ENCODE assay signal across 9 mouse cellular contexts in genomic region chr11:11850476-11851267, GRCm38 (mm10). TPM values are rescaled to one million over a fixed set of nuclear protein-coding genes. Genes with fewer than 3 reads are reported as not detected.
A peak's percentile ranks its signal among the peaks of the same experiment; 100 is the strongest.
DNase-seq lines count a peak whose midpoint lies in the region; ATAC-seq and TF ChIP-seq lines count a peak whose summit lies in the region.
"Had no signal": no experiment of that assay in that cellular context is flagged by ENCODE, and none has a peak within 500 bp of the region (broad histone marks: within the 10 kb centered on the region; RNA-seq: fewer than 3 reads in every experiment).

No protein-coding gene starts in this region.

- no peaks in the 10 kb centered on the region for H3K9me3 ChIP-seq in forebrain, embryonic 12.5 days
- no peaks in the 10 kb centered on the region for H3K9me3 ChIP-seq in forebrain, embryonic 14.5 days (replicated peaks; ENCODE audit: control insufficient read depth, low read length)
- H3K9me3 ChIP-seq in lung, embryonic 15.5 days = no peaks in the 10 kb centered on the region
- H3K9me3 ChIP-seq in intestine, embryonic 16.5 days (ENCODE audit: control insufficient read depth, low read length) = no peaks in the 10 kb centered on the region
- no peaks in the 10 kb centered on the region for H3K9me3 ChIP-seq in stomach, embryonic 15.5 days

- peak; percentile 40; the same call in 1 of the 2 replicates for ATAC-seq in forebrain, embryonic 12.5 days (ENCODE audit: low FRiP score)
- no peak for ATAC-seq in forebrain, embryonic 14.5 days
- no peak for ATAC-seq in lung, embryonic 15.5 days (ENCODE audit: borderline replicate concordance, extremely low read depth, low FRiP score, low TSS enrichment)
- peak; percentile 15; the same call in 1 of the 2 replicates for ATAC-seq in intestine, embryonic 16.5 days
- ATAC-seq in stomach, embryonic 15.5 days (ENCODE audit: insufficient read depth, low FRiP score, low read depth) = no peak
- ATAC-seq: CD4-positive, CD25-positive, alpha-beta regulatory T cell, adult 4 months had no signal

- no peak overlapping the region for H3K9ac ChIP-seq in forebrain, embryonic 12.5 days
- no peak overlapping the region for H3K9ac ChIP-seq in forebrain, embryonic 14.5 days (ENCODE audit: low read length)
- no peak overlapping the region for H3K9ac ChIP-seq in lung, embryonic 15.5 days
- H3K9ac ChIP-seq in intestine, embryonic 16.5 days (ENCODE audit: low read depth, low read length) = no peak overlapping the region
- no peak overlapping the region for H3K9ac ChIP-seq in stomach, embryonic 15.5 days

- no peaks in the 10 kb centered on the region for H3K36me3 ChIP-seq in forebrain, embryonic 12.5 days (replicated peaks)
- H3K36me3 ChIP-seq in forebrain, embryonic 14.5 days (ENCODE audit: control insufficient read depth, insufficient read depth, low read length) = no peaks in the 10 kb centered on the region
- H3K36me3 ChIP-seq in lung, embryonic 15.5 days = no peaks in the 10 kb centered on the region
- no peaks in the 10 kb centered on the region for H3K36me3 ChIP-seq in intestine, embryonic 16.5 days (ENCODE audit: control insufficient read depth, insufficient read depth, low read length)
- H3K36me3 ChIP-seq in stomach, embryonic 15.5 days = no peaks in the 10 kb centered on the region

- H3K27me3 ChIP-seq in forebrain, embryonic 12.5 days = no peaks in the 10 kb centered on the region
- H3K27me3 ChIP-seq in forebrain, embryonic 14.5 days (replicated peaks; ENCODE audit: control insufficient read depth, insufficient read depth, low read length) = no peaks in the 10 kb centered on the region
- no peaks in the 10 kb centered on the region for H3K27me3 ChIP-seq in lung, embryonic 15.5 days
- H3K27me3 ChIP-seq in intestine, embryonic 16.5 days (replicated peaks; ENCODE audit: control insufficient read depth, insufficient read depth, low read length) = no peaks in the 10 kb centered on the region
- H3K27me3 ChIP-seq in stomach, embryonic 15.5 days (replicated peaks) = no peaks in the 10 kb centered on the region

- no peak for TF ChIP-seq POLR2A in lung, adult 2 months (IDR thresholded peaks at IDR 0.05; ENCODE audit: borderline replicate concordance, extremely low read depth, low read depth, low read length)

- no peak for DNase-seq in forebrain, embryonic 14.5 days (ENCODE audit: low spot score)
- no peak for DNase-seq in lung, adult 2 months
- DNase-seq in spleen, postnatal 14 days (ENCODE audit: low spot score in 2 of 2) = no peak
- no peak for DNase-seq in right cerebral cortex, postnatal 14 days

- H3K4me1 ChIP-seq in forebrain, embryonic 12.5 days = peaks cover 16% of the 10 kb centered on the region
- H3K4me1 ChIP-seq in forebrain, embryonic 14.5 days (ENCODE audit: control insufficient read depth, insufficient read depth, low read length) = peaks cover 9% of the 10 kb centered on the region
- peaks cover 57% of the 10 kb centered on the region for H3K4me1 ChIP-seq in lung, embryonic 15.5 days
- H3K4me1 ChIP-seq in lung, adult 2 months (ENCODE audit: control insufficient read depth, insufficient read depth, low read length) = no peaks in the 10 kb centered on the region
- peaks cover 30% of the 10 kb centered on the region for H3K4me1 ChIP-seq in intestine, embryonic 16.5 days (ENCODE audit: control insufficient read depth, insufficient read depth, low read length)
- peaks cover 9% of the 10 kb centered on the region for H3K4me1 ChIP-seq in stomach, embryonic 15.5 days

- WGBS in forebrain, embryonic 12.5 days = 67% methylated on average over 6 of the region's 6 CpGs
- WGBS in forebrain, embryonic 14.5 days = 70% methylated on average over 6 of the region's 6 CpGs
- WGBS in lung, embryonic 15.5 days = 43% methylated on average over 6 of the region's 6 CpGs
- WGBS in lung, adult 2 months = 70% methylated on average over 6 of the region's 6 CpGs
- 63% methylated on average over 6 of the region's 6 CpGs for WGBS in intestine, embryonic 16.5 days
- whole genome bisulfite sequencing in stomach, embryonic 15.5 days = 58% methylated on average over 6 of the region's 6 CpGs

- H3K4me2 ChIP-seq in forebrain, embryonic 12.5 days = no peak overlapping the region
- H3K4me2 ChIP-seq in forebrain, embryonic 14.5 days (ENCODE audit: low read length) = no peak overlapping the region
- H3K4me2 ChIP-seq in lung, embryonic 15.5 days = no peak overlapping the region
- H3K4me2 ChIP-seq in intestine, embryonic 16.5 days (ENCODE audit: low read depth, low read length) = no peak overlapping the region
- no peak overlapping the region for H3K4me2 ChIP-seq in stomach, embryonic 15.5 days

- H3K4me3 ChIP-seq in forebrain, embryonic 12.5 days (replicated peaks) = no peak overlapping the region
- no peak overlapping the region for H3K4me3 ChIP-seq in forebrain, embryonic 14.5 days (ENCODE audit: low read depth, low read length)
- H3K4me3 ChIP-seq in lung, embryonic 15.5 days = no peak overlapping the region
- no peak overlapping the region for H3K4me3 ChIP-seq in lung, adult 2 months (replicated peaks; ENCODE audit: extremely low read depth, low read depth, low read length)
- H3K4me3 ChIP-seq in intestine, embryonic 16.5 days (ENCODE audit: low read length) = no peak overlapping the region
- H3K4me3 ChIP-seq in stomach, embryonic 15.5 days (replicated peaks) = no peak overlapping the region

- peak overlapping the region; percentile 51; the same call in 1 of the 2 replicates for H3K27ac ChIP-seq in forebrain, embryonic 12.5 days
- H3K27ac ChIP-seq in forebrain, embryonic 14.5 days (ENCODE audit: low read depth, low read length) = no peak overlapping the region; the same call in 1 of the 2 replicates
- peak overlapping the region; percentile 81 for H3K27ac ChIP-seq in lung, embryonic 15.5 days
- peak overlapping the region; percentile 50 for H3K27ac ChIP-seq in intestine, embryonic 16.5 days (ENCODE audit: low read length)
- peak overlapping the region; percentile 52 for H3K27ac ChIP-seq in stomach, embryonic 15.5 days

- TF ChIP-seq CTCF in lung, adult 2 months (IDR thresholded peaks at IDR 0.05; ENCODE audit: insufficient read depth, low read length) = no peak

RNA-seq across cellular contexts. Expression of gene Fignl1, which starts 41.9 kb away (rescaled TPM):
- 76.3 and 80.5 TPM in 2 replicates for polyA plus RNA-seq in forebrain, embryonic 12.5 days (2016; fragmentation: Nextera tagmentation; extraction: Ambion mirVana)
- polyA plus RNA-seq in forebrain, embryonic 14.5 days (2014; fragmentation: Nextera tagmentation; extraction: Ambion mirVana) = 38.2 and 40.2 TPM in 2 replicates
- 86.1 and 88.1 TPM in 2 replicates for polyA plus RNA-seq in lung, embryonic 15.5 days (2015; fragmentation: Nextera tagmentation; extraction: Ambion mirVana)
- polyA plus RNA-seq in lung, adult 2 months (2012; rRNA removed) = 0.17 and 0.47 TPM in 2 replicates
- polyA plus RNA-seq in intestine, embryonic 16.5 days (2015; fragmentation: Nextera tagmentation; extraction: Ambion mirVana) = 38.1 and 40.4 TPM in 2 replicates
- polyA plus RNA-seq in stomach, embryonic 15.5 days (2015; fragmentation: Nextera tagmentation; extraction: Ambion mirVana) = 54.1 and 54.4 TPM in 2 replicates

RNA-seq across cellular contexts. Expression of gene Ddc, which starts 47.3 kb away (rescaled TPM):
- polyA plus RNA-seq in forebrain, embryonic 12.5 days (2016; fragmentation: Nextera tagmentation; extraction: Ambion mirVana) = 7.3 and 7.7 TPM in 2 replicates
- 7.3 TPM in 2 replicates for polyA plus RNA-seq in forebrain, embryonic 14.5 days (2014; fragmentation: Nextera tagmentation; extraction: Ambion mirVana)
- polyA plus RNA-seq in lung, embryonic 15.5 days (2015; fragmentation: Nextera tagmentation; extraction: Ambion mirVana) = 15.4 and 16.4 TPM in 2 replicates
- 1.5 and 3.6 TPM in 2 replicates for polyA plus RNA-seq in lung, adult 2 months (2012; rRNA removed)
- polyA plus RNA-seq in intestine, embryonic 16.5 days (2015; fragmentation: Nextera tagmentation; extraction: Ambion mirVana) = 44.0 and 44.7 TPM in 2 replicates
- polyA plus RNA-seq in stomach, embryonic 15.5 days (2015; fragmentation: Nextera tagmentation; extraction: Ambion mirVana) = 48.5 and 57.0 TPM in 2 replicates

Comparison
In these comparisons a context has a peak if more than half of its experiments do, and no peak if none do; other contexts are left out.
1. ATAC-seq: peak in forebrain, embryonic 12.5 days (single experiment) and intestine, embryonic 16.5 days (single experiment); none in forebrain, embryonic 14.5 days (single experiment), lung, embryonic 15.5 days (single experiment) and stomach, embryonic 15.5 days (single experiment).
2. RNA of gene Fignl1, which starts 41.9 kb away (polyA plus RNA-seq): 86.1 to 88.1 TPM in lung, embryonic 15.5 days, 76.3 to 80.5 TPM in forebrain, embryonic 12.5 days, 54.1 to 54.4 TPM in stomach, embryonic 15.5 days, 38.1 to 40.4 TPM in intestine, embryonic 16.5 days and 38.2 to 40.2 TPM in forebrain, embryonic 14.5 days; 0.17 to 0.47 TPM in lung, adult 2 months; every median in the first group is over 10 times any median in the second.